Mouse (Mus musculus): Measurements from ENCODE around the gene Krt17.

DNA sequence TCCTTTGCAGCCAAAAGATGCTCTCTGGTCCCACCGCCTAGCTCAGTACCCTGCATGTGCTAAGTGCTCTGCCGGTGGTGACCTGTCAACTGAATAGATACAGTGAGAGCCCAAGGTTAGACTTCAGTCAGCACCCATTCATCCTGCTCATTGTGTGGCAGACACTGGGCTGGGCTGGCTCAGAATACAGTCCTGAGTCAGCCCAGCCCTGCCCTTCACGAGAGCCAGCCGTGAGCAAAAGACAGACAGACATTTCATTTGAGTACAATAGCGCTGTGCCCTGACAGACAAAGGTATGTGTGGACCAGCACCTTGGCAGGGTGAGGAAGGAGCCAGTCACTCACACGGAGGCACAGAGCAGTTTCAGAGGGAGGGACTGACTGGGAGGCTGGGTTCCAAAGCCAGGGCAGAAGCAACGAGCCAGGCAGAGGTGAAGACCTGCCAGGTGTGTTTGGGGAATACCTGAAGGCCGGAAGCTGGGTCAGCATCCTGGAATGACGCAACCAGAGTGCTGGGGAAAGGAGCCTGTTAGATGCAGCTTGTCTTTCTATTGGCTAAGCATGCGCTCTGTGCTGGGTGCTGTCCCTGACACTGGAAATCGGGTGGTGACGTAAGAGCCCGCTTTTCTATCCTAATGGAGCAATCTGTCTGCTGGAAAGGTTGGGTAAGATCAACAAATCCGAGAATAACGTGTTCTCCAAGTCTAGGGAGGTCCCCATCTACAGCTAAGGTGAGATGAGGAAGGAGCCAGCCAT, 17.1 kb upstream of the Krt17 start:
- TF ChIP-seq CTCF (IDR thresholded peaks at IDR 0.05; ENCODE audit: insufficient read depth, low read length) (no peak), POLR2A (IDR thresholded peaks at IDR 0.05; ENCODE audit: borderline replicate concordance, extremely low read depth, low read depth, low read length) (no peak)
